Mouse (Mus musculus): ENCODE measurements around the gene Kcnmb2. TPM values are rescaled to one million over a fixed set of nuclear protein-coding genes. Genes with fewer than 3 reads are reported as not detected.

Kcnmb2 gene
- polyA plus RNA-seq, 1 experiment from 2014 or later, result 0.14 TPM

DNA sequence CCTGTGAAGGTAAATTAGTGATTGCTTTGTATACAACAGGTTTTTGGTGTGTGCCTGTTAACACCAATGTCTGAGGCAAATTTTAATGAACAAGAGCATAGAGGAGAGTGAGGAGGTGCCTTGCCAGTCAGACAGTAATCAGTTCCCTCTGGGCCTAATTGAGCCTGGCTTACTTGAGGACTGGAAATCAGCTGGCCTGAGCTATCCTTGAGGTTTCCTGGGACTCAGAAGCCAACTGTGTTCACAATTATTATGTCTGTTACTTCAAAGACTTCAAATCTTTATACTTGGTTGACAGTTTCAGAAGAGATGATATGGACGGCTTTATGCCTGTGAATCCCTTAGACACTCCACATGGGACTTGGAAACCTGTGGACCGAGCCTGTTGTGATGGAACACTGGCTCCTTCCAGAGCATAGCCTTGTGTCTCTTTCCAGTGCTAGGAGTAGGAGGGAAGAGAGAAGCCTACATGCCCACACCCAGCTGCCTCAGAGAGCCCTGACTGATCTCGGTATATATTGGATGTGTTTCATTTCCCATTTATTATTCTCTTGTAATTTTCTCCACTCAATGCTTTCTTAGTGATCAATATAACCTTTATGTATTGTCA lies 230.2 kb downstream of the Kcnmb2 start:
- DNase-seq (ENCODE audit: low spot score), result no peak

- DNase-seq (ENCODE audit: low spot score), result no peak
These were observed 241.9 kb downstream of the Kcnmb2 start for GRCm38 (mm10) chr3:32144194-32144593.

DNA sequence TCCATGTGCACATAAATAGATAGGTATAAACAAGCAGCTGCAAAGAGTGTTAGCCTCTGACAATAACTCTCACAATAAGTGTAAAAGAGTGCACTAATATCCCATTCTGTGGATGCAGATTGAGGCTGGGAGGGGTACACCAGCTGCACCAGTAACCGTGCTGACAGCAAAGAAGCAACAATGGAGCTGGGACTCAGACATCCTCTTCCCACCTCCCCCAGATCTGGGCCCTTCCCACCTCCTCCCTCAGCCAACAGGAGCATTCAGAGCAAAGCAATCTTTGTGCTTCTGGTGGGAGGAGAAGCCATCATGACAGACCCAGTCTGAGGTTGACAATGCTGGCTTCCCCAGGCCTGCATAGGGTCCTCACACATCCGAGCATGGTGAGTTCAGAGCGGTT lies 242.3 kb downstream of the Kcnmb2 start:
- DNase-seq (ENCODE audit: low spot score), result no peak

GRCm38 (mm10) chr3:32147739-32148138 lies 245.4 kb downstream of the Kcnmb2 start:
- no peak for DNase-seq (ENCODE audit: low spot score)

DNA sequence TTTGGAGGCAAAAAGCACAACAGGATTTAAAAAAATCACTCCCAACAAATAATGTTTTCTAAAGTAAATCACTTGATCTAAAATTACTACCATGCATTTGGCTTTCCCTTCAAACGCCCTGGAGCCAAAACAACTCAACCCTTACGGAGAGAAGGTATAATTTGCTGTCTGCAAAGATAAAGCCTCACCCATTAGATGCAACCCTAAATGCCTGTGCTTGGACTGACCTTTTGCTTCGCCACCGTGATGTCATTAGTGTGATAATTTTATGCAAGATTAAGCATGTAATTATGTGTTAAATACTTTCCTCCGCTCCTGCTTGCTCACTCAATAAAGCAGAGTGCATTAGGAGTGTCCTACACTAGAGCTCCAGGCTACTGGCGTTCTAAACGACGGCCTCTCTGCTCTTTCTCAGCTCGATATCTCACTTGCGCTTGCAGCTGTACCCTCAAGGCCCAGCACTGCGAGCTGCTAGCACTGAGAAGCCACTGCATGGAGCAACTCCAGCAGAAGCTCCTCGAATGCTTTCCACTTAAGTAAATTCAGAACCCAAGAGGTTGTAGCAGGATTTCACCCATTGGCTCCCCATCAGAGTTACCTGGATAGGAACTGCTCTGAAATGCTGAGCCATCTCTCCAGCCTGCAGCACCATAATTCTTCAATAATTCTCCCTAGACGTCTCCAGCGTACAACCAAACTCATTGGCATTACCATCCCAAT lies 247.7 kb downstream of the Kcnmb2 start:
- no peak for DNase-seq (ENCODE audit: low spot score)

DNA sequence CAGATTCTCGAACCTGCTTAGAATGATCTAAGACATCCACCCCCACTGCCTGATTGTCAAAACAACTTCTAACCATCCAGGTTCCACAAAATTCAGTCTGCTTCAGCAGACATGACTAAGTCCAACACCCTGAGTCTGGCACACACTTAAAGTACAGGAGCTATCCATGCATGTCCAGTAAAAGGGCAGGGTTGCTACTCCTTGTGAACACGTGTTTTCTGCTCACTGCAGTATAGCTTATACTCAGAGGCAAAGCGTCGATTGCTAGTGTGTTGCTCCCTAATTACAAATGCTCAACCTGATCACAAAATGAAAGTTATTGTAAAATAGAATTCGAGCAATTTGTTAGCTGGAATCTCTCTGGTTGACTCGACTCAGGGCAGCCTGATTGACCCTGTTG lies 278.2 kb downstream of the Kcnmb2 start:
- no peak for DNase-seq (ENCODE audit: low spot score)

GRCm38 (mm10) chr3:32185855-32186522 lies 283.7 kb downstream of the Kcnmb2 start:
- DNase-seq (ENCODE audit: low spot score), result no peak

- DNase-seq (ENCODE audit: low spot score), result no peak
These were observed 286.2 kb downstream of the Kcnmb2 start for GRCm38 (mm10) chr3:32188521-32188920.

- no peak for DNase-seq (ENCODE audit: low spot score)
These were observed 286.6 kb downstream of the Kcnmb2 start for GRCm38 (mm10) chr3:32188955-32189354.

GRCm38 (mm10) chr3:32189956-32190355 lies 287.6 kb downstream of the Kcnmb2 start:
- no peak for DNase-seq (ENCODE audit: low spot score)

DNA sequence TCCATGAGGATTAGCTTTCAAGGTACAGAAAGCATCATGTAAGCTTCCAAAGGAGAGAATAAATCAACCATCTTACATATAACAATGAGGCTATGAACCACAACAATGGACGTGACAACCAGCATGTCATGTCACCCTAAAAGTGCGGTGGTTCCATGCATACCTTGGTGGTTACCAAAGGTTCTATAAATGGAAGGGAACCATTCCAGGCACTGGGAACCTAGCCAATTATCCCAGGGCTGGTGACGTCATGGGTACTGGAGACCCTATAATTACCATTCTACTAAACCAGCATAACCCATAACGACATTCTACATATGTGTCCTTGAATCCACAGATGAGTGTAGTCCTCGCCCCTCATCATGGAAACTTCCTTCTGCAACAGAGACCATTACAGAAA lies 291.7 kb downstream of the Kcnmb2 start:
- no peak for DNase-seq (ENCODE audit: low spot score)

DNA sequence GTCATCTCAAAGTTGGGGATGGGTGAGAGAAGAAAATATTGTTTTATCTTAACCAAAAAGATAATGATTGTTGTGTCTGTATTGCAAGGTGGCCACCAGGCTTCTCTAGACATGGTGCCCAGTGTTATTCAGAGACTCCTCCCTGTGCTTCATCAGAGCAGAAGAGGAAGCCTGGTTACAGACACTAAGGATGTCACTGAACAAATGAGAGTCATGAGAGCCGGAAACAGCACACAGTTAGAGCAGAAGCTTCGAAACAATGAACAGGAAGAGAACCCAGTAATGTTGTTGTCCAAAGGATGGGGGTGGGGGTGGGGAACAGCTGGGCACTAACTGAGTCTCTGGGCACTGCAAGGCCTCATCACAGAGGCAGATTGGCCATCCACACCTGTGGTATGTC lies 324.4 kb downstream of the Kcnmb2 start:
- no peak for DNase-seq (ENCODE audit: low spot score)

- no peak for DNase-seq (ENCODE audit: low spot score)
These were observed 334.5 kb downstream of the Kcnmb2 start for GRCm38 (mm10) chr3:32236766-32237165.

Measured in thymus, postnatal 0 days (tissue).